Mouse (Mus musculus): ENCODE data around the gene Ing2. TPM values are rescaled to one million over a fixed set of nuclear protein-coding genes. Genes with fewer than 3 reads are reported as not detected.

Gene Ing2
- polyA plus RNA-seq, 1 experiment = 9.0 TPM

DNA sequence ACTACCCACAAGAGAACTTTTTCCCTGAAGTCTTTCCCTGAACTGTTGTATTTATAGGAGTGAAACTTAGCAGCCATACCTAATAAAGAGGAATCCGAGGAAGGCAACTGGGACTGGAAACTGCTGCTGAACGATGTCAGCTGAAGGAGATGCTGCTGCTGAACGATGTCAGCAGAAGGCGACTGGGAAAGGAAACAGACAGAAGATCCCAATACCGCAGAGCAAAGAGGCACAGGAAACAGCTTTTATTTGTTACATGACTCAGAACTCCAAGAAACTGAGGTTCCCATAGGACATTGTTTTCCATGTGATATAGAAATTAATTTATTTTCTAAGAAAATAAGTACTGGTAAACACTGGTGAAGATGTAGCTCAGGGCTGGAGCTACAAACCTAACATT, 9.1 kb upstream of the Ing2 start:
- TF ChIP-seq GATA1 (IDR thresholded peaks at IDR 0.05; ENCODE audit: low read length) = no peak

DNA sequence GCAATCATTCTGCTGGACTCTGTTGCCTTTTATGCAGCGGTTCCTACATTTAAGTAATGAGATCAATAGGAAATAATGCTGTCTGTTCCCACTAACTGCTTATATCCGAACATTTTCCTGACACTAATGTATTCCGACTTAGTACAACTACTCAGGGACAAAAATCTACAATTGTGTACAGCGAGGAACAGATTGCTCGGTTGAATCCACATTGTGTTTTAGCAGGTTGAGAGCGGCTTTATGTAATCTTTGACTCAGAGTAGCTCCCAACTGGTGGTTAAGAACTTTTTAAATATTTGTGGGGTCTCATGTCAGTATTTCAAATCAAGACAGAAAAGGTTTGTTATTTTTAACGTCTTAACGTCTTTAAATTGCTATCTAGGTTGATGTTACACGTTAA, 8.6 kb upstream of the Ing2 start:
- TF ChIP-seq GATA1 (IDR thresholded peaks at IDR 0.05; ENCODE audit: low read length) = no peak

DNA sequence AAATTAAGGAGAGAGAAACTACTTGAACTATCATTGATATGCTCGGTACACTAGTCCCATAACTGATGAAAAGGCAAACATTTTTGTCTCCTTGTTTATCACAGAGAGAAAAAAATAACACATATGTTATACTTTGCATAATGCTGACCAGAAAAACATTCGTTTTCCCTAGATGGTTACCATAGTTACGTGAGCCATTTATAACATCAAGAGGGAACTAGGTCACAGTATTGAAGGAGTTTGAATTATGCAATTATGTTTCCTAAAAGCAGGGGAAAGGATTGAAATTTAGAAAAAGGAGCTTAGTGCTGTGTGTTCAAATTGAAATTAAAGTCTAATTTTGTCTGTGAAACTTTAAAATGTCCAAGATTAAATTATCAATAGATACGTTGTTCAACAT, 5.0 kb upstream of the Ing2 start:
- no peak for TF ChIP-seq GATA1 (IDR thresholded peaks at IDR 0.05; ENCODE audit: low read length)

DNA sequence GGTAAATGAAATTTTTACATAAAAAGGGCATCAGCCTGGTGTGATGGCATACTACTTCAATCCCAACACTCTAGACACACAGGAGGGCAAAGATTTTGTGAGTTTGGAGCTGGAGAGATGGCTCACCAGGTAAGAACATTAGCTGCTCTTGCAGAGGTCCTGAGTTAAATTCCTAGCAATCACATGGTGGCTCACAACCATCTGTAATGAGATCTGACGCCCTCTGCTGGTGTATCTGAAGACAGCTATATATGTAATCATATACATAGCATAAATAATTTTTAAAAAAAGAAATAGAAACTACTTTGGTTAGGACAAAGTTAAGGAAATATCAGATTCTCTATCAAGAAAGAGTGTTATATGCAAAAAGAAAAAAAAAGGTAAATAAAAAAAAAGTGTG, 4.2 kb upstream of the Ing2 start:
- TF ChIP-seq GATA1 (IDR thresholded peaks at IDR 0.05; ENCODE audit: low read length) = no peak

DNA sequence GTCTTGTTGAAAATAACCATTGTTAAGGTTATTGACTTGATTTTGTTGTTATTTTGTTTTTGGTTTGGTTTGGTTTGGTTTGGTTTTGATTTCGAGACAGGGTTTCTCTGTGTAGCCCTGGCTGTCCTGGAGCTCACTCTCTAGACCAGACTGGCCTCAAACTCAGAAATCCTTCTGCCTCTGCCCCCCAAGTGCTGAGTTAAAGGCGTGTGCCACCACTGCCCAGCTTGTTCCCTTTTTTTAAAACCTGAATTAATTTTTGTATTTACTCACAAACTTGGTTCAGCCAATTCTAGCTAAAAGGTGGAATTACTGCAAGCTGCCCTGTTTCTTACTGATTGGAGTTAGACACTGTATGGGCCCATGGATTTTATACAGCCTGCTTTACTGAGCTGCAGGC, 1.3 kb upstream of the Ing2 start:
- no peak for TF ChIP-seq GATA1 (IDR thresholded peaks at IDR 0.05; ENCODE audit: low read length)

DNA sequence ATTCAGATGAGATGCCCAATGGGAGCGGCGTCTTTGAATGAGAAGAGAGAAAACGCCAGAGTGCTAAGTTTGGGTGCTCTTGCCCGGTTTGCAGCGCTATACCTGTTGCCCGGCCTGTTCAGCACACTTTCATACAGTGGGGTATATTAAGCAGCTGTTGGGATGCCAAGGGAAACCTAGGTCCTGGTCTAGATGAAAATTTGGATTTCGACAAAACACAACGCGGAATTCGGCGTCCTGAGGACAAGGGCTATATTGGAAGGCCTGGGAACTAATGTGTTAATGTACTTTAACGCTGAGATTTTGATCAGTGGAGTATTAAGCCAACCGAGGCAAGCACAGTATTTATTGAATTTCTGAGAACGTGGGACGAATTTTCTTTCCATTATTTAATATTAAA, 868 bp upstream of the Ing2 start:
- TF ChIP-seq GATA1 (IDR thresholded peaks at IDR 0.05; ENCODE audit: low read length) = no peak

DNA sequence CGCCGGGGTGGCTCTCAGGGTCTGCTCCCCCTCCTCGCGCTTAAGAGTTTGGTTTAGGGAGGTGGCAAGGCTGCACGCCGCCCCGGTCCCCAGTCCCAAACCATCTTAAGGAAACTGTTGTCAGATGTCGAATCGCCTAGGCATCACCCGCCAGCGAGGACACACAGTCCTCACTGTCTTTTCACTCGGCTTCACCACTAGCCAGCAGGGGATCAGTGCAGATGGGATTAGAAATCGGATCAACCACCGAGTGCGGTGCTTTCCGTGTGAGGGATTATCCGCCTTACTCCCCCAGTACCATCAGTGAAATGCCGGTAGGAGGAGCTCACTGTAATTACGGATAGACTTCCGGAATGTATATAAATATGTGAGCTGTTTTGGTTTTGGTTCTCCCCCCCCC, 430 bp upstream of the Ing2 start:
- TF ChIP-seq GATA1 (IDR thresholded peaks at IDR 0.05; ENCODE audit: low read length) = no peak

DNA sequence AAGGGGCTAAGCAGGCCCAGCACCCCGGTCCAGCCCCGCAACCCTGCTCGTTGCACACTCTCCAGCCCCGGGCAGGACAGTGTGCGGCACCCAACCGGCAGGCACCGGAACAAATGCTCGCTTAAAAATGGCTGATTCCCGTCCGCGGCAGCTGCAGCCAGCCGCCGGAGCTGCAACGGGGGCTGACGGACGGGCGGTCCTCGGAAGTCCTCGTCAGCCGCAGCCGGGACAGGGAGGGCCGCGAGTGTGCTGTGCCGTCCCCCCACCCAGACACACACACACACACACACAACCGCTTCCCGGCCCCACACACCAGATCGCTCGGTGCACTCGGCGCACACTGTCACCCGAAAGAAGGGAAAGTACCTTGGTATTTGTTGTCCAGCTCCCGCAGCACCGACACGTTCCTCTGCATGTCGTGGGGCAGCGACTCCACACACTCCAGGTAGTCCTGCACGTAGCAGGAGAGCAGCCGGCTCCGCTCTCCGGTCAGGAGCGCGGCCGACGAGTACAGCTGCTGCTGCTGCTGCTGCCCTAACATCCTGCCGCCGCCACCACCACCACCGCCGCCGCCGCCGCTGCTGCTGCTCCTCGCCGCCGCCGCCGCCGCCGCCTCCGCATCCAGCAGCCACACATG, 1.1 kb downstream of the Ing2 start:
- no peak for TF ChIP-seq GATA1 (IDR thresholded peaks at IDR 0.05; ENCODE audit: low read length)

DNA sequence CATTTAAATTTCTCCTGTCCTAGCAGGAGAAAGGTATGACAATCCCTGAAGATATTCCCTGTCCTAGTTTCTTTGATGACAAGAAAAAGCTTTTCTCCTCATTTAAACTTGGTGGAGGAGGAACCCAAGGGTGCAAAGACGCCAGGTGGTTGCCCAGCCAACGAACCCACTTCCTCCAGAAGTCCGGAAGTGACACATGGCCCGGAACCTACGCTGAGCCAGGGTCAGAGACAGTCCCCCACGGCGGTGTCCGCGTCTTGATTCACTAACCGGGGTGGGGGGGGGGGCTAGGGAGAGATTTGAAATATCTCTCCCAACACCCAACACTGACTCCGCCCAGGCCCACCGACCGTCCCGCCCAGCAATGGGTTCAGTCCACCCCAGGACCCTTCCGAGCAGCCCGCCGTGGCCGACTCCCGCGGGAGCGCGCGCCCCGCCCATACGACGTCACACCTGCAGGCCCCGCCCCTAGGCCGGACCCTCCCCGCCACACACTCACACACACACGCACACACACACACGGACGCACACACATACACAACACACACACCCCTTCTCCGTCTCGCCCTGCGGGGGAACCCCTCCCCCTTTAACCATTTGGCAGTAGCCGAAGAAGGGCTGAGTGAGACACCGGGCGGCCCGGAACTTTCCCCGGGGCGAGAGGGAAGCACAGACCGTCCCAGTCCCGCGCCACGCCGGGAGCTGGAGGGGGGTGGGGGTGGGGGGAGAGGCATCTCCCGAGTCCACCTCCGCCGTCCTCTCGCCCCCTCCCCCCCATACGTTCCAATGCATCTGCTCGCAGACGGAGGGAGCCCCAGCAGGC, 1.8 kb downstream of the Ing2 start:
- TF ChIP-seq GATA1 (IDR thresholded peaks at IDR 0.05; ENCODE audit: low read length) = no peak

DNA sequence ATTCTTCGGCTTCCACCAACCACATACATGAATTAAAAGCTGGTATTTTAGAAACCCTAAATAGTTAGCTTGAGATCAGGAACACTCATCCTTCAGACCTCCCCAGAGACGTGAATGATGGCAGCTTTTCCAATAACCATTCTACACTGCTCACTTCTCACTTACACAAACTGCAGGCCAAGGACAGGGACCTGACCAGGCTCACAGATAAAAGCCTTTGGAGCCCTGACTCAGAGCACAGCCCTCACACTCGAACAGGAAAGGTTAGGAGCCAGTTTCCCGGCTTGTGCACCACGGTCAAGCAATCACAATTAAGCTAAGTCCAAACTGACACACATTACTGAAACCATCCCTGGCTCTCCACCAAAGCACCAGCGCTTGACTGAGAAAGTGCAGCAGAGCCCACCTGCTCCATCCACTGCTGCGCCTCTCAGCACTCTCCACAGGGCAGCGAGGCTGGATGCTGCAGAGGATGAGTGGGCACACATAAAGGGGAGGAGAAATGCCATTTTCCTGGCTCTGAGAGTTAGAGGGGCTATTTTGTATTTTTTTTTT, 11.0 kb downstream of the Ing2 start:
- no peak for TF ChIP-seq GATA1 (IDR thresholded peaks at IDR 0.05; ENCODE audit: low read length)

DNA sequence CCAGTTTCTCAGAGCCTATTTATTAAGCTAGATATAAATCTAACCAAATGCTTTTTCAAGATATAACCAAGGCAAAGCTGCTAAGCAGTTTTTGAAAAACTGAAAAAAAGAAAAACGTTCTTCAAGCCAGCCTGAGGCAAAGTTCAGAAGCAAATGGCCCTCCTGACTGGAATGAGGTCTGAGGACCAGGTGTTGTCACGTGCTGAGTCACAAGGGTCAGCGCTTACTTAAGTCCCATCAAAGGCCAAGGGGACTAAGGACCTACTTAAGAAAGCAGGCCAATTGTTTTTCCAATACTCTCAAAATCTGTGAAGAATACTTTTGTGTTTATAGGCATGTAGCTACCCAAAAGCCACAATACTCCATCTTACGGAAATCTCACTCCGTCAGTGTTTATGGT, 12.2 kb downstream of the Ing2 start:
- no peak for TF ChIP-seq GATA1 (IDR thresholded peaks at IDR 0.05; ENCODE audit: low read length)

DNA sequence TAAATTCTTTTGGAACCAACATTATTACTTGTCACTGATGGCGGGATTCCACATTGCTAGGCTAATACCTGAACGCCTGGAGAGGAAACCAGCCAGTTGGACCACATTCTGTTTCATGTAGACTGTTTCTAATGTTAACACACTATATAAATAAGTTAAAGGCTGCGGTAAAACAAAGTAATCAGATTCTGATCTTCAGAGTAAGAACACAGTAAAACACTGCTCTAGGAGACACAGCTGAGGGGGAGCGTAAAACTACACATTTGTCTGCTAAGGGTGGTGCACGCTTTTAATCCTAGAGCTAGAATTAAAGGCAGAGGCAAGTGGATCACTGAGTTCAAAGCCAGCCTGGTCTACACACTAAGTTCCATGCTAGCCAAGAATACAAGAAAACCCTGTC, 12.6 kb downstream of the Ing2 start:
- no peak for TF ChIP-seq GATA1 (IDR thresholded peaks at IDR 0.05; ENCODE audit: low read length)

DNA sequence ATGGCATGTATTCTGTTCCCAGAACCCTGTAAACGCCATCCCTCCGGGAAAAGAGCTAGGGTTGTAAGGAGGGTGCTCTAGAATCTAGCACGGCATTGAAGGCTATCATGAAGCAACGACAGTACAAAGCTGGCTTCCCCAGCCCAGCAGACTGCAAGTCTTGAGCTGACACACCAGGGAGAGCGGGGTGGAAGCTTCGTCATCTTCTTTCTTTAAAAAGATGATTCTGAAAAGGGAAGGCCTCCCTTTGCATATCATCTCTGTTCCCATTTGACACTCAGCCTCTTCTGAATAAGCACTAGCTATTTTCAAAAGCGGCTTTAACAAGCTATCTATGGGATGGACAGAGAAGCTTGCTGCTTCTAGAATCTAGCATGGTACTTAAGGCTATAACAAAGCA, 15.0 kb downstream of the Ing2 start:
- TF ChIP-seq GATA1 (IDR thresholded peaks at IDR 0.05; ENCODE audit: low read length) = no peak

DNA sequence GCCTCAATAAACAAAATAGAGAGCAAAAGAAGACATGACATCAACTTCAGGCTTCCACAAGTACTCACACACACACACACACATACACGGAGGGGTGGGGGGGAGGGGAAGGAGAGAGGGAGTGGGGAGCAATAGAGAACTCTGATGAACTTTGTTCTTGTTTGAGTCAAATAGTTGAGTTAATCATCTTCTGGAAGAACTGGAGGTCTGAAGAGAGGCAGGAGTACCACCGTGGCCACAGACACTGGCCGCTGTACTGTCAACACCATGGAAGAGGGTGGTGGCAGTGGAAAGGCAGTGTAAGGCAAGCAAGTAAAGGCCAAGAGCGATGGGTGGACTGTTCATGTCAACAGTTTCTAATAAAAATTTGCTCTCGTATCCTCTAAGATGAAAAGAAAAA, 15.9 kb downstream of the Ing2 start:
- TF ChIP-seq GATA1 (IDR thresholded peaks at IDR 0.05; ENCODE audit: low read length) = no peak

DNA sequence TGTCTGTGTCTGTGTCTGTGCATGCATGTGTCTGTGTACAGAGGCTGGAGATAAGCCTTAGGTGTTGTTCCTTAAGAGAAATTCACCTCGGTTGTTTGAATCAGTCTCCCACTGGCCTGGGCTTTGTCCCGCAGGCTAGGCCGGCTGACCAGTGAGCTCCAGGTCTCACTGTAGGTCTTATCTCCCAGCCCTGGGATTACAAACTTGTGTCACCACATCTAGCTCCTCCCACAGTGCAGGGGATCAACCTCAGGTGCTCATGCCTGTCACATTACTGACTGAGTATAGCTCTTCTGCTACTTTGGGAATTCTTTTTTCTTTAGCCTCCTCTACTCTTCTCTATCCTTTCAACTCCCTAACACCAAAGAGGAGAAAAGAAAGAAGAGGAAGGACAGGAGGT, 20.9 kb downstream of the Ing2 start:
- TF ChIP-seq GATA1 (IDR thresholded peaks at IDR 0.05; ENCODE audit: low read length) = no peak

DNA sequence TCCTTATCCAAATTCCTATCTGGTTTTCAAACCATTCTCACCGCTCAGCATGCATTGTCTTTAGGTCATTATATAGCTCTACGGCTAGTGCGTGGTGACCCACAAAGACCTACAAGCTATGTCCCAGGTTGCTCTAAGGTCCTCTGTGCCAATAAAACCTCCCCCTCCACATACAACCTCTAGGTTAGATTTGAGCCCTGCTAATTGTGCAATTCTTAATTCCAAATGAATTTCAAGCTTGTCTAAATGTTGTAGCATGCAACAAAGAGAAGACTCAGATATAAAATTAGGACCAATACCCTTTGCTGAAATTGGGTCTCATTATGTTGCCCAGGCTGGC, 22.6 kb downstream of the Ing2 start:
- no peak for TF ChIP-seq GATA1 (IDR thresholded peaks at IDR 0.05; ENCODE audit: low read length)

Measured in G1E-ER4 (cell line).